Mouse (Mus musculus) lung, embryonic 14.5 days (tissue): ENCODE data around the gene Akap3. TPM values are rescaled to one million over a fixed set of nuclear protein-coding genes. Genes with fewer than 3 reads are reported as not detected.
A peak's percentile ranks its signal among the peaks of the same experiment; 100 is the strongest.

ENCODE experiments used
- ATAC-seq: fragments of 200-750 bp; cut with Nextera tagmentation; 2 replicates; pipeline ENCODE4 v1.8.0; 2017; ENCODE audit warnings: mild to moderate bottlenecking, moderate TSS enrichment, moderate library complexity; ENCODE audit not compliant: insufficient read depth
- DNase-seq: peaks from one replicate; pipeline ENCODE4 v3.0.0-alpha.2; 2015
- H3K27ac ChIP-seq: fragments of 300-500 bp; sonication (generic); 2 replicates; pipeline ENCODE4 v1.5.1; 2014; ENCODE audit warnings: low read depth, mild to moderate bottlenecking, moderate library complexity
- H3K27me3 ChIP-seq: fragments of 300-500 bp; sonication (generic); 2 replicates; pipeline ENCODE4 v1.6.1; 2014; ENCODE audit warnings: low read length, control low read depth; ENCODE audit not compliant: insufficient read depth
- H3K36me3 ChIP-seq: fragments of 300-500 bp; sonication (generic); 2 replicates; pipeline ENCODE4 v1.6.1; 2014; ENCODE audit warnings: control low read depth; ENCODE audit not compliant: insufficient read depth
- H3K4me1 ChIP-seq: fragments of 300-500 bp; sonication (generic); 2 replicates; pipeline ENCODE4 v1.6.1; 2014; ENCODE audit warnings: antibody characterized with exemption, control low read depth; ENCODE audit not compliant: insufficient read depth
- H3K4me2 ChIP-seq: fragments of 300-500 bp; sonication (generic); 2 replicates; pipeline ENCODE4 v1.6.1; 2014; ENCODE audit warnings: mild to moderate bottlenecking
- H3K4me3 ChIP-seq: fragments of 300-500 bp; sonication (generic); 2 replicates; pipeline ENCODE4 v1.5.1; 2014; ENCODE audit warnings: low read depth, low read length
- H3K9ac ChIP-seq: fragments of 300-500 bp; sonication (generic); 2 replicates; pipeline ENCODE4 v1.6.1; 2014
- H3K9me3 ChIP-seq: fragments of 300-500 bp; sonication (generic); 2 replicates; pipeline ENCODE4 v1.6.1; 2016; ENCODE audit warnings: low read depth, low read length, control low read depth
- CTCF ChIP-seq: IDR thresholded peaks from 2 replicates; pipeline ENCODE4 v1.5.1; 2016; ENCODE audit warnings: antibody characterized with exemption, low read depth
- WGBS: fragments of 180-500 bp; shearing (Covaris S2); extraction: QIAGEN DNeasy Blood & Tissue Kit; methylation state at CpG from one replicate; pipeline ENCODE4 v1.1.7; 2014; 5-methylcytosine and 5-hydroxymethylcytosine counted together
- polyA plus RNA-seq: library from polyadenylated mRNA; unstranded; fragments of >200 nt; fragmentation: Nextera tagmentation; extraction: Ambion mirVana; gene quantifications from 2 replicates; pipeline ENCODE4 v1.2.1, GENCODE M21; 2014

The Akap3 gene
- polyA plus RNA-seq = 0.07 TPM in 1 of 2 replicates, not detected in the other

DNA sequence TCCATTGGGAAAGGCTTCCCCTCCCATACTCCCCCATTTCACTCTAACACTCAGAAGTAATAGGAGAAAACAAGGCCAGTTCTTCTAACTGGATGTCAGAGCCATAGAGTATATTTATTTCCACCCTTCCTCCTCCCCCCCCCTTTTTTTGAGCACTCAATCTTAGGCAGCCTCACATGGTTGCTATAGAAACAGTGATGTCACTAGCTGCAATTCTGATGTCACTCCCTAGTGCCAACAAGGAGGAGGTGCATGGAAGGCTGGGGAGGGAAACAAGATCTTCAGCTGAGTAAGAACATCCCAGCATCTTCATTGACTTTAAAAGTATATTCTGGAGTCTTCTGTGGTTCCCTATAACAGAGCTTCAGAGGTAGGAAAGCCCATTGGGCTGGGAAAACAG lies at the start of gene Akap3:
Akap3 (plus strand) TSS at position 218 of the 400 bp plus-strand sequence.
- TF ChIP-seq CTCF = no peak
- Histone ChIP-seq H3K27ac (no peak within 1 kb of the TSS), H3K4me1 (peaks cover 3% of the 10 kb centered on the region), H3K4me3 (no peak within 1 kb of the TSS), H3K27me3 (no peaks in the 10 kb centered on the region), H3K9me3 (no peaks in the 10 kb centered on the region), H3K9ac (no peak within 1 kb of the TSS), H3K36me3 (no peaks in the 10 kb centered on the region), H3K4me2 (no peak within 1 kb of the TSS)
- no peak for DNase-seq
- ATAC-seq = no peak

DNA sequence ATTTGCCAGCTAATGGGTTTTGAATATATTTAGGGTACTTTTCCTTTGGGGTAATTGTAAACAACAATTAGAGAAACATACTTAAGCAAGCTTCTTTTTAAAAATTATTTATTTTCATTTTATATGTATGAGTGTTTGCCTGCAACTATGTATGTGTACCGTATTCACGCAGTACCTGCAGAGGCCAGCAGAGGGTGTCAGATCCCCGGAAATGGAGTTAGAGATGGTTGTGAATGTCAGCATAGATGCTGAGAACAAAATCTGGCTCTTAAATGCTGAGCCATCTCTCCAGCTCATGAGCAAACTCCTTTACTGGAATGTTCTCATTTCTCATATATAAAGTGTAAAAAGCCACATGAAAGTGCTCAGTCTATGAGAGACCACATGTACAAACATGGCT lies 46.1 kb upstream of the Akap3 start:
- H3K9me3 ChIP-seq = no peaks in the 10 kb centered on the region
- ATAC-seq (no peak), DNase-seq (no peak)
- H3K4me2 ChIP-seq = no peak overlapping the region
- no peaks in the 10 kb centered on the region for H3K36me3 ChIP-seq
- peak; percentile 50 for TF ChIP-seq CTCF
- H3K4me1 ChIP-seq = no peaks in the 10 kb centered on the region
- H3K27ac ChIP-seq = no peak overlapping the region
- no peak overlapping the region for H3K4me3 ChIP-seq
- WGBS = 76% methylated on average over 3 of the region's 3 CpGs
- no peaks in the 10 kb centered on the region for H3K27me3 ChIP-seq
- no peak overlapping the region for H3K9ac ChIP-seq

DNA sequence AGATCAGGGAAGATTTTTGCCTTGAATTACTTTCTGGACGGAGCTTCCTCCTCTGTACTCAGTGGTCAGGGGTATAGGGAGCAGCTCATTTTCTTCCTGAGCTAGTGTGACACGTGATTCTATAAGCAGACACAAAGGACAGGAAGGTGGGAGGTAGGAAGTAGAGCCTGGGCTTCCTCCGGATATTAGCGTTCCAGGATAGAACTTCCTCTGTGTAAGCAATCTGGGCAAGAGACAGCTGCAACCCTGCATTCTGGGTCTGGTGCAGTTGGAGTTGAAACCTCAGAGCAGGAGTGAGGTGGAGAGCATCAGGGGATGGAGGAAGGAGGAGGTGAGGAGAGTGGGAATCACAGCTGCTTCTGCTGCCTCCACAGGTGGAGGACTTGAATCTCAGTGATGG lies 44.8 kb upstream of the Akap3 start:
- Histone ChIP-seq H3K36me3 (no peaks in the 10 kb centered on the region), H3K27me3 (no peaks in the 10 kb centered on the region), H3K9ac (no peak overlapping the region), H3K4me2 (peak overlapping the region; percentile 37; the same call in 1 of the 2 replicates), H3K27ac (peak overlapping the region; percentile 56; the same call in 1 of the 2 replicates), H3K4me1 (no peaks in the 10 kb centered on the region), H3K9me3 (no peaks in the 10 kb centered on the region), H3K4me3 (0 out of 2 replicates have a peak overlapping the region, but pooled peaks have one; percentile 8)
- no peak for TF ChIP-seq CTCF
- WGBS = 69% methylated on average over 4 of the region's 4 CpGs
- ATAC-seq = peak; percentile 56; the same call in 1 of the 2 replicates
- peak; percentile 54 for DNase-seq

DNA sequence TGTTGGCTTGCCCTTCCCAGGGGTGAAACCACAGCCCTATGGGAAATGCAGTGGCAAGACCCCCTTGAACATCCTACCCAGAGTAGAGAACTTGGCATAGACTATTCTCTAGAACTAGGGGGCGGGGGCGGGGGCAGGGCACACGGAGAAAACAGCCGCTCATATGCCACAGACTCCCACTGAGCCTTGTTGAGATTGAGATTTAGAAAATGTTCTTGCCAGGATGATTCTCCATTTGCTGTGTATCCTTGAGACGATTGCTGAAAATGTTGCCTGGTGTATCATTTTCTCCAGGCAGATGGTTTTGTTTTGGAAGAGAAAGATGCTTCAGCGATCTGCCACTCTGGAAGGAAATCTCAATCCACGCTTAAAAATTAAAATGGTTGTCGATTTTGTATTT lies 44.3 kb upstream of the Akap3 start:
- 82% methylated on average over 8 of the region's 8 CpGs for WGBS

DNA sequence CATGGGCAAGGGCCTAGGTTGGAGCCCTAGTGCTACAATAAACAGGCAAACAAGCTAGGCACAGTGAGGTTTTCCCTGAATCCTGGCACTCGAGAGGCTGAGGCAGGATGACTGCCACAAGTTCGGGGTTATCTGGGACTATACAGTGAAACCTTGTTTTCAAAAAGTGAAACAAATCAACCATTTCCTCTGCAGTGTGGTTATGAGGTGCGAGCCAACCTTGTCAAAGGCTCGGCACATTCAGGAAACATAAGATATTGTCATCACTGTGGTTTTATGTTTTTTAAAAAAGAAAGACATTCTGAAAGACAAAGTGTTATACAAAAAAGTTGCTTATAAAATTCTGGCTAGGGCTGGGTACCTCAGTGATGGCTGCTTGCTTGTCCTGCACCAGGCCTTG lies 41.4 kb upstream of the Akap3 start:
- Histone ChIP-seq H3K9me3 (no peaks in the 10 kb centered on the region), H3K9ac (no peak overlapping the region), H3K4me1 (no peaks in the 10 kb centered on the region), H3K4me3 (no peak overlapping the region), H3K27me3 (no peaks in the 10 kb centered on the region), H3K4me2 (no peak overlapping the region), H3K36me3 (no peaks in the 10 kb centered on the region), H3K27ac (no peak overlapping the region)
- 68% methylated on average over 4 of the region's 4 CpGs for WGBS
- ATAC-seq (no peak), DNase-seq (no peak)
- no peak for TF ChIP-seq CTCF

More for the DNA sequence above, 44.3 kb upstream of the Akap3 start:
- Histone ChIP-seq H3K4me2 (peak overlapping the region; percentile 37; the same call in 1 of the 2 replicates), H3K36me3 (no peaks in the 10 kb centered on the region), H3K4me1 (no peaks in the 10 kb centered on the region), H3K9me3 (no peaks in the 10 kb centered on the region), H3K27ac (no peak overlapping the region), H3K4me3 (0 out of 2 replicates have a peak overlapping the region, but pooled peaks have one; percentile 8), H3K9ac (no peak overlapping the region), H3K27me3 (no peaks in the 10 kb centered on the region)
- no peak for DNase-seq
- no peak for TF ChIP-seq CTCF
- ATAC-seq = no peak

DNA sequence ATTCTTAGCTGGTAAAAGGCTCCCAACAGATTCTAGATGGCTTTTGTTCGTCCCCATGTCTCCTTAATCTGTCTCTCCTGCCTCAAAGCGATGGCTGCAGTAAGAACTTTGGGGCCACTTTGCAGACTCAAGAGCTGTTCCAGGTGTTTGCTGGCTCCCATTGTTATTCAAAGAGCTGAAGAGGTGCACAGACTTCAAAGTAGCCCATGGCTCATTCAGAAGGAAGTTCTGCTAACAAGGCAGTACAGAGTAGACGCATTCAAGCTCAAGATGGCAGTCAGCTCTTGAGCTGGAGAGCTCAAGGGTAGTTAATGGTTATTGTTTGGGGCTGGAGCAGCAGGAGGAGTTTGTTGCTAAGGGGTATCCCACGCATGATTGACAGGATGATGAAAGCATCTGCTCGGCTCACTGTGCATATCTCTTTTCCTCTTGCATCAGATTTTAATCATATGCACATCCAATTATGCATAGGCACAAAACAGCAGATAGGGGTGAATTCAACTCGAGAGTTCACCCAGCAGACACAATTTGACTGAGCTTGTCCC lies 37.6 kb upstream of the Akap3 start:
- H3K9ac ChIP-seq = no peak overlapping the region
- no peak overlapping the region for H3K4me2 ChIP-seq
- TF ChIP-seq CTCF = no peak
- ATAC-seq (no peak), DNase-seq (no peak)
- H3K27ac ChIP-seq = no peak overlapping the region
- H3K36me3 ChIP-seq = no peaks in the 10 kb centered on the region
- no peaks in the 10 kb centered on the region for H3K27me3 ChIP-seq
- 53% methylated on average over 6 of the region's 6 CpGs for WGBS
- no peaks in the 10 kb centered on the region for H3K9me3 ChIP-seq
- H3K4me3 ChIP-seq = no peak overlapping the region
- H3K4me1 ChIP-seq = no peaks in the 10 kb centered on the region

DNA sequence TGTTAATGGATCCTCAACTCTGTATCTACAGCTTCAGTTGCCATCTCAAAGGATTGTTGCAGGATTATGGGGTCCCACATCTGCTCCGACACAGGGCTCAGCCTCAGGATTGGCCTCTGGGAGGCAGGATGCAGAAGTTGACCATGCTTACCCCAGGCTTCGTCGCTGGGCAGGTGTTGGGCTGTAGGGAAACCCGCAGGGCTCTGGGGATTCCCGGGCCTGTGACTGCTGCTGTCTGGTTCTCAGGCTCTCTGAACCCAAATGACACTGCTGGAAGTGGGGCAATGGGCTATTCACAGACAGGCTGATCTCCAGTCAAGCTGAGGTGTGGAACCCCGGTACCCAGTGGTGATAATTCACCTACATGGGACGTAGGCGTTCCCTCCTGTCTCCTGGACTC lies 36.6 kb upstream of the Akap3 start:
- Histone ChIP-seq H3K4me2 (no peak overlapping the region), H3K9me3 (no peaks in the 10 kb centered on the region), H3K27ac (no peak overlapping the region), H3K4me1 (no peaks in the 10 kb centered on the region), H3K9ac (no peak overlapping the region), H3K4me3 (no peak overlapping the region), H3K36me3 (peaks cover 6% of the 10 kb centered on the region), H3K27me3 (no peaks in the 10 kb centered on the region)
- DNase-seq (no peak), ATAC-seq (no peak)
- no peak for TF ChIP-seq CTCF
- WGBS = 84% methylated on average over 8 of the region's 8 CpGs
